Mouse (Mus musculus) neural tube, embryonic 12.5 days (tissue): ENCODE results near the gene Cel. TPM values are rescaled to one million over a fixed set of nuclear protein-coding genes. Genes with fewer than 3 reads are reported as not detected.

Source experiments
- ATAC-seq: fragments of 200-750 bp; cut with Nextera tagmentation; 2 replicates; pipeline ENCODE4 v1.8.0; 2017; ENCODE audit warnings: low read depth, mild to moderate bottlenecking, moderate TSS enrichment, moderate library complexity; ENCODE audit not compliant: low FRiP score
- H3K27ac ChIP-seq: fragments of 300-500 bp; sonication (generic); 2 replicates; pipeline ENCODE4 v1.5.1; 2016
- H3K27me3 ChIP-seq: fragments of 300-500 bp; sonication (generic); replicated peaks from 2 replicates; pipeline ENCODE4 v1.6.1; 2016; ENCODE audit warnings: mild to moderate bottlenecking
- H3K36me3 ChIP-seq: fragments of 300-500 bp; sonication (generic); 2 replicates; pipeline ENCODE4 v1.6.1; 2016; ENCODE audit warnings: mild to moderate bottlenecking
- H3K4me1 ChIP-seq: fragments of 300-500 bp; sonication (generic); 2 replicates; pipeline ENCODE4 v1.6.1; 2016
- H3K4me2 ChIP-seq: fragments of 300-500 bp; sonication (generic); replicated peaks from 2 replicates; pipeline ENCODE4 v1.6.1; 2016; ENCODE audit warnings: mild to moderate bottlenecking
- H3K4me3 ChIP-seq: fragments of 300-500 bp; sonication (generic); 2 replicates; pipeline ENCODE4 v1.5.1; 2016
- H3K9ac ChIP-seq: fragments of 300-500 bp; sonication (generic); 2 replicates; pipeline ENCODE4 v1.6.1; 2016; ENCODE audit warnings: mild to moderate bottlenecking
- H3K9me3 ChIP-seq: fragments of 300-500 bp; sonication (generic); 2 replicates; pipeline ENCODE4 v1.6.1; 2016; ENCODE audit warnings: mild to moderate bottlenecking
- WGBS: fragments of 180-500 bp; shearing (Covaris S2); methylation state at CpG from one replicate; pipeline ENCODE4 v1.1.7; 2016; 5-methylcytosine and 5-hydroxymethylcytosine counted together
- microRNA-seq: library from miRNA; unstranded; fragments of <30 nt; microRNA quantifications from one replicate; pipeline ENCODE4, GENCODE M21; 2017
- polyA plus RNA-seq: library from polyadenylated mRNA; unstranded; fragments of >200 nt; fragmentation: Nextera tagmentation; extraction: Ambion mirVana; gene quantifications from 2 replicates; pipeline ENCODE4 v1.2.1, GENCODE M21; 2016

The Cel gene
- polyA plus RNA-seq, 1 experiment from 2014 or later = not detected

DNA sequence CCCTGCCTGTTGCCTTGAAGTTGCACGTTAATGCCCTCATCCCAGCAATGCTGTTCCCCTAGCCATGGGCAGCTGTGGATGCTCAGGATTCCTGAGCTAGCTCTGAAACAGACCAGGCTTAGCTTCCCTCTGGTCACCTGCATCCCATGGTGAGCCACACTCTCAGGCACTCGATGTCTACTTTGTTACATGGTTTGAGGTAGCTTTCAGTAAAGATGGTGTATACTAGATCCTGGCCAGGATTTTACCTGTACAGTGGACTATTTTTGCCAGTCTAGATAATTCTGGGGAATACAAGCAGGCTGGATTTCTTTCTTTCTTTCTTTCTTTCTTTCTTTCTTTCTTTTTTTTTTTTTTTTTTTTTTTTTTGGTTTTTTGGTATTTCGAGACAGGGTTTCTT is 57.4 kb downstream of the Cel start, which contains the start of gene Gm10134:
Gene Gm10134 (plus strand): TSS at position 301 of the 400 bp plus-strand sequence.
- Histone ChIP-seq H3K9me3 (no peaks in the 10 kb centered on the region), H3K4me3 (no peak within 1 kb of the TSS), H3K9ac (no peak within 1 kb of the TSS), H3K27ac (no peak within 1 kb of the TSS), H3K4me1 (no peaks in the 10 kb centered on the region), H3K36me3 (no peaks in the 10 kb centered on the region), H3K27me3 (no peaks in the 10 kb centered on the region), H3K4me2 (no peak within 1 kb of the TSS)
- ATAC-seq = no peak
- 87% methylated on average over 3 of the region's 3 CpGs for whole genome bisulfite sequencing

Small RNAs within 50 kb of the gene (microRNA-seq; reads per million reads assigned to microRNA genes)
- not detected for gene Gm22824

Other genes with a start within 250 kb of the Cel start
- 7.9 and 8.7 TPM in 2 replicates for gene Ppp1r26, start 116.6 kb downstream of the Cel start, polyA plus RNA-seq
- gene 1700007K13Rik, start 97.1 kb downstream of the Cel start, polyA plus RNA-seq = 0.68 and 1.5 TPM in 2 replicates
- gene Mrps2, start 95.3 kb downstream of the Cel start, polyA plus RNA-seq = 54.3 and 56.2 TPM in 2 replicates
- gene Gbgt1, start 66.5 kb downstream of the Cel start, polyA plus RNA-seq = 0.80 and 0.81 TPM in 2 replicates
- 2.4 and 3.5 TPM in 2 replicates for gene Gm10134, start 57.3 kb downstream of the Cel start, polyA plus RNA-seq
- 99.6 and 111 TPM in 2 replicates for gene Ralgds, start 50.3 kb downstream of the Cel start, polyA plus RNA-seq
- gene Gtf3c5, start 20.3 kb upstream of the Cel start, polyA plus RNA-seq = 46.7 and 51.1 TPM in 2 replicates
- gene Gfi1b, start 58.6 kb upstream of the Cel start, polyA plus RNA-seq = 0.98 and 1.1 TPM in 2 replicates
- 31.8 and 34.6 TPM in 2 replicates for gene Tsc1, start 77.8 kb upstream of the Cel start, polyA plus RNA-seq
- 1.1 and 1.2 TPM in 2 replicates for gene Spaca9, start 136.3 kb upstream of the Cel start, polyA plus RNA-seq
- gene Ak8, start 136.8 kb upstream of the Cel start, polyA plus RNA-seq = 0.59 and 0.96 TPM in 2 replicates